Mouse (Mus musculus) midbrain, embryonic 11.5 days (tissue): ENCODE results near the gene Dmrtc1a. TPM values are rescaled to one million over a fixed set of nuclear protein-coding genes. Genes with fewer than 3 reads are reported as not detected.
"Not testable (repeated sequence)": the region's sequence is repeated elsewhere in the genome, so short reads cannot be mapped to it uniquely, and the experiment has no call there.

Source experiments
- ATAC-seq: fragments of 200-750 bp; cut with Nextera tagmentation; 2 replicates; pipeline ENCODE4 v1.8.0; 2017; ENCODE audit warnings: moderate TSS enrichment, moderate library complexity; ENCODE audit not compliant: low FRiP score
- DNase-seq: peaks from one replicate; pipeline ENCODE4 v3.0.0; 2015; ENCODE audit warnings: low spot score; ENCODE audit errors: missing footprints
- H3K27ac ChIP-seq: fragments of 300-500 bp; sonication (generic); 2 replicates; pipeline ENCODE4 v1.5.1; 2014; ENCODE audit warnings: low read depth, low read length
- H3K27me3 ChIP-seq: fragments of 300-500 bp; sonication (generic); 2 replicates; pipeline ENCODE4 v1.6.1; 2014; ENCODE audit warnings: mild to moderate bottlenecking, low read length, moderate library complexity, mixed read lengths; ENCODE audit not compliant: control insufficient read depth, insufficient read depth
- H3K36me3 ChIP-seq: fragments of 300-500 bp; sonication (generic); 2 replicates; pipeline ENCODE4 v1.6.1; 2014; ENCODE audit warnings: mild to moderate bottlenecking, low read length, moderate library complexity, mixed read lengths; ENCODE audit not compliant: control insufficient read depth, insufficient read depth
- H3K4me1 ChIP-seq: fragments of 300-500 bp; sonication (generic); 2 replicates; pipeline ENCODE4 v1.6.1; 2014; ENCODE audit warnings: low read length; ENCODE audit not compliant: control insufficient read depth, insufficient read depth
- H3K4me2 ChIP-seq: fragments of 300-500 bp; sonication (generic); 2 replicates; pipeline ENCODE4 v1.6.1; 2014; ENCODE audit warnings: mild to moderate bottlenecking, moderate library complexity
- H3K4me3 ChIP-seq: fragments of 300-500 bp; sonication (generic); 2 replicates; pipeline ENCODE4 v1.5.1; 2014; ENCODE audit warnings: low read depth, low read length
- H3K9ac ChIP-seq: fragments of 300-500 bp; sonication (generic); 2 replicates; pipeline ENCODE4 v1.6.1; 2014; ENCODE audit warnings: low read length
- H3K9me3 ChIP-seq: fragments of 300-500 bp; sonication (generic); 2 replicates; pipeline ENCODE4 v1.6.1; 2016; ENCODE audit warnings: low read length; ENCODE audit not compliant: control insufficient read depth
- WGBS: fragments of 180-500 bp; shearing (Covaris S2); extraction: QIAGEN DNeasy Blood & Tissue Kit; methylation state at CpG from one replicate; pipeline ENCODE4 v1.1.7; 2014; 5-methylcytosine and 5-hydroxymethylcytosine counted together
- polyA plus RNA-seq: library from polyadenylated mRNA; unstranded; fragments of >200 nt; fragmentation: Nextera tagmentation; extraction: Ambion mirVana; gene quantifications from 2 replicates; pipeline ENCODE4 v1.2.1, GENCODE M21; 2014

The Dmrtc1a gene
- 0.38 and 0.55 TPM in 2 replicates for polyA plus RNA-seq

DNA sequence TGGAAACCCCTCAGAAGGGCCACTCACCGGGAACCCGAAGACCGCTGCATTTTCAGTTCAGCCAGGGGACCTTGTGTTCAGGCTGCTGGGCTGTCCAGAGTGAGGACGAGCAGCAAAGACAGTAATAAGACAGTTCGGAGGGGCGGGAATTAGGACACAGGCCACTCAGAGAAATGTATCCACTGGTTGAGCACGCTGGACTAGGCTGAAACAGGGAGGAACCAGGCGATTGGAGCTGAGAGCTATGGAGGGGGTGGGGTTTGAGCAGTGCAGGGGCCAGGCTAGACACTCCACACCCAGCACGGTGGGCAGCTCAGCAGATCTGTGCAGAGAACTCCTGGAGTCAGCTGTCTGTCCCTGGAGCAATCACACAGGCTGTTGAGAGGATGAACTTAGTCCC is at the start of gene Dmrtc1a, which contains the start of gene 1700011M02Rik:
Dmrtc1a (minus strand) TSS at position 101 of the 400 bp plus-strand sequence.
1700011M02Rik (plus strand) TSS at position 319 of the 400 bp plus-strand sequence.
- H3K4me1 ChIP-seq, H3K9me3 ChIP-seq, H3K36me3 ChIP-seq, H3K4me2 ChIP-seq, H3K27ac ChIP-seq, H3K9ac ChIP-seq, ATAC-seq, H3K4me3 ChIP-seq, DNase-seq, H3K27me3 ChIP-seq: not testable (repeated sequence)
- WGBS: 82% methylated on average over 2 of the region's 9 CpGs

DNA sequence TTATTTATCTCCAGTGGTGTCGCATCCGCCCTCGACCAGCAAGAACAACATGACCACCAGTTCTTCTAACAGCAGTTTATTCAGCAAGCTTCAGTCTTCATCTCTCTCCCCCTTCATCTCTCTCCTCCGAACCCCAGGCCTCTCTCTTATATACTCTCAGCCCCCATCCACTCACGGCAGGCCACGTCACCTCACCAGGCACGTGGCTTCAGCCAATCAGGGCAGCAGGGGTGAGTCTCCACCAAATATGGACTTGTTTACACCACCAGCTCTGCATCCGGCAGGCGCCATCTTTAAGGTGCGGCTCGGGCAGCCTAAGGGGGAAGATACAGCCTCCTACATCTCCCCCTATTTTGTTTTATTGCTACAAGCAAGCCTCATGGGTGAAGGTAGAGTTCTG is 41.6 kb upstream of the Dmrtc1a start:
- H3K4me2 ChIP-seq, H3K9ac ChIP-seq, H3K4me3 ChIP-seq, DNase-seq, H3K36me3 ChIP-seq, H3K9me3 ChIP-seq, H3K27me3 ChIP-seq, H3K27ac ChIP-seq, ATAC-seq, H3K4me1 ChIP-seq: not testable (repeated sequence)
- 94% methylated on average over 11 of the region's 11 CpGs for WGBS

DNA sequence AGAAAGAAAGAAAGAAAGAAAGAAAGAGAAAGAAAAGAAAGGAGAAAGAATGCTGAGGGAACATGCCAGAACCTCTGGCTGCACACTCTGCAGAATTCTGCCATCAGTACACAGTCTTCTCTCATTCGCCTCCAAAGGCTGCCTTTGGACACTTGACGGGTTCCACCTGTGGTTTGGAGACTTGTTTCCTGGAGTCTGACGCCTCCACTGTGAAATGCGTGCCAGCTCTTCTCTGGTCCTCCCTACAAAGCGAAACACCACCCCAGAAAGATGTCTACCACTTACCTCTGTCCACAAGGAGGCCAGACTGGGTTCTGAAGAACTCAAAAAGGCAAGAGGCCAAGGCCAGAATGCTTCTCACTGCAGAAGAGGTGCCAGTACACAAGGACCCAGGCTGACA is 28.3 kb upstream of the Dmrtc1a start:
- ATAC-seq (no peak), DNase-seq (no peak)
- Histone ChIP-seq H3K27ac (no peak overlapping the region), H3K36me3 (no peaks in the 10 kb centered on the region), H3K9ac (no peak overlapping the region), H3K4me2 (no peak overlapping the region), H3K4me1 (no peaks in the 10 kb centered on the region), H3K4me3 (no peak overlapping the region), H3K27me3 (peaks cover 14% of the 10 kb centered on the region; the same call in 1 of the 2 replicates), H3K9me3 (no peaks in the 10 kb centered on the region)
- WGBS: 76% methylated on average over 5 of the region's 5 CpGs

DNA sequence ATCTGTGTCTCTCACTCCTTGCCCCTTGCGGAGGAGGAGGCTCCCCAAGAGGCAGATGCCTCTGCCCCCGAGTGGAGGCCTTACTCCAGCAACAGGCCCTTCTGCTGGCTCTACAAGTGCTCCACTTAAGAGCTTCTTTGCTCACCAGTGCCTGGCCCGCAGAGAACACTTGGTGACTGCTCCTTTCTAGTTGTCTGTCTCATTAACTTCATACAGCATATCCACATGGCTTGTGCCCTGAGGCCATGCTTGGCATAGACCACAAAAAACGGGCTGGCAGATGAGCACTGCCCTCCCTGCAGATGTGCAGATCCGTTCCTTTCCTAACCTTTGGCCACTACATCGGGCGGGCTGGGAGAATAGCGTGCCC is 25.9 kb upstream of the Dmrtc1a start:
- DNase-seq (peak; percentile 73), ATAC-seq (no peak)
- Histone ChIP-seq H3K9me3 (no peaks in the 10 kb centered on the region), H3K27ac (no peak overlapping the region), H3K4me2 (peak overlapping the region; percentile 57; the same call in 1 of the 2 replicates), H3K9ac (peak overlapping the region; percentile 64; the same call in 1 of the 2 replicates), H3K4me3 (peak overlapping the region; percentile 44), H3K4me1 (no peaks in the 10 kb centered on the region), H3K36me3 (no peaks in the 10 kb centered on the region), H3K27me3 (peaks cover 11% of the 10 kb centered on the region; the same call in 1 of the 2 replicates)
- 51% methylated on average over 8 of the region's 8 CpGs for WGBS

DNA sequence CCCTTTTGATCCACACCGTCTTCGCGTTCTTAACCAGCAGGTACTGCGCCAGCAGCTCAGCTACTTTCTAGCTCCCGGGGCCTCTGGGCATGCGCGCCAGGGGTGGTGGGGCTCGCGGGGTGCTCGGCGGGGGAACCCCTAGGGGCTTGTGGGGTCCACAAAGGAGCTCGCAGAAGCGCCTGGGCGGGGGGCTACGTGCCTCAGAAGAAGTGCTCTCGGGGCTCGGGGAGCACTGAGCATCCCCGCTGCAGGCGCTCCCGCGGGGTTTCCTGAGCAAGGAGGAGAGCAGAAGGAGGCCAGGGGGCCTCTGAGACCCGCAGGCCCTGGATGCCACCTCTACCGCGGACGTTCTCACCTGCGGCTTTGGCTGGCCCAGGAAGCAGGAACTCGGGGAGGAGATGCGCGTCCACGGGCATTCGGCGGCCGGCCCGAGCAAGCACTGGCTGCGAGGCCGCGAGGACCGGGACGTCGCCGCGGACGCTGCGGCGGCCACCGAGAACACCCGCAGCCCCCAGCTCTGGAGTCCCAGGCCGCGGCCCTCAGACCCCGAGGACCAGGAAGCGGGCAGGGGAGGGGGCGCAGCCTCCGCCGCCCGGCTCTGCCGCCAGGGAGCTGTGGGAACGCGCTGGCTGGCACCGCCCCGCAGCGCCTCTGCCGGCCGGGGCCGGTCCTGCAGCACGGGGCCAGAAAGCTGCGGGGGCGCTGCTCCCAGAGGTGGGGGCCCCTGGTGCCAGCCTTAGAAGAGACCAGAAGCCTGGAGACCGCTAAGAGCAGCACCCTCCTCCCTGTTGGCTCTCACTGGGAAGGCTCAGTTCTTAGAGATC is 25.3 kb upstream of the Dmrtc1a start:
- H3K9ac ChIP-seq: peak overlapping the region; percentile 64
- H3K27me3 ChIP-seq: peaks cover 11% of the 10 kb centered on the region; the same call in 1 of the 2 replicates
- peak overlapping the region; percentile 57 for H3K4me2 ChIP-seq
- no peaks in the 10 kb centered on the region for H3K9me3 ChIP-seq
- no peak overlapping the region for H3K27ac ChIP-seq
- peak; percentile 96 for DNase-seq
- peak; percentile 92 for ATAC-seq
- no peaks in the 10 kb centered on the region for H3K36me3 ChIP-seq
- 24% methylated on average over 34 of the region's 68 CpGs for WGBS
- no peaks in the 10 kb centered on the region for H3K4me1 ChIP-seq
- H3K4me3 ChIP-seq: peak overlapping the region; percentile 44

DNA sequence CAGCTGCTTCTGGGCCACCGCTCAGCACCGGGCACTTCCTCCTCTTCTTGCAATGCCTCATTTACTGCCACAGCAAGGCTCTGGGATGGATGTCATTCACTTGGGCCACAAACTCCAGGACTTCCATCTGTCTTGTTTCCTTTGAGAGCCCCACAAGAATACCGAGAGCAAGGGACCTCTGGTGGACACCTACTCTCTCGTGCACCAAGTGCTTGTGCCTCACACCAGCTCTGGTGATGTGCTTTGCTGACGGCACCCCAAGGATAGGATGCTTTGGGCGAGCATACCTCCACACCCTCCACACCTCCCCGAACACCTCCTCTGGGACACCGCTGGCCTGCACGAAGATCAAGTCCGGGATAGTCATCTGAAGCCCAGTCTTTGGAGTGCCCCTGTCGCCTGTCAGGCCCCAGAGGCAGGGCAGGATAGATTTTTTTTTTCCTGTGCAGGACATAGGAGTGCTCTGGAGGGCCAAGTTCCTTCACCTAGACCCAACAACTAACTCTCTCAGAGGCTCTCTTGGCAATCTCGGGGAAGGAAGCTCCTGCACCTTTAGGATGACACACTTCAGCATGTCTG is 24.6 kb upstream of the Dmrtc1a start:
- peak overlapping the region; percentile 44 for H3K4me3 ChIP-seq
- H3K4me1 ChIP-seq: no peaks in the 10 kb centered on the region
- H3K36me3 ChIP-seq: no peaks in the 10 kb centered on the region
- WGBS: 47% methylated on average over 12 of the region's 12 CpGs
- ATAC-seq: peak; percentile 18; the same call in 1 of the 2 replicates
- peak; percentile 82 for DNase-seq
- H3K4me2 ChIP-seq: peak overlapping the region; percentile 57
- no peaks in the 10 kb centered on the region for H3K9me3 ChIP-seq
- peaks cover 11% of the 10 kb centered on the region; the same call in 1 of the 2 replicates for H3K27me3 ChIP-seq
- no peak overlapping the region for H3K27ac ChIP-seq
- H3K9ac ChIP-seq: peak overlapping the region; percentile 64

DNA sequence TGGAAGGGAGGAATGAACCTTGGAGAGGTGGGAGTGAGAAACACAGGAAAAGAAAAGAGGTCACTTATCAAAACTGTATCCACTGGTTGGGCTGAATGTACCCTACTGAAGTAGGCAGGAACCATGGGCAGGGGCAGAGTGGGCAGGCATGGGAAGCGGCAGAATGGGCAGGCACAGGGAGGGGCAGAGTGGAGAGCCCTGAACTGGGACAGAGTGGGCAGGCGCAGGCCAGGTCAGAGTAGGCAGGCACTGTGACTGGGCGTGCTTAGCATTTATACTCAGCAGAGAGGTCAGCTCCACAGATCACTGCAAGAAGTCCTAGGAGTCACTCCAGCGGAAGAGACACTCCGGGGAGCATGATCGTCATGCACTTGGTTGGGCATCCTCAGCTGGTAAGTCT is 19.6 kb upstream of the Dmrtc1a start, which contains the start of gene 1700018G05Rik:
1700018G05Rik (plus strand) TSS at position 301 of the 400 bp plus-strand sequence.
- not testable (repeated sequence) for H3K4me3 ChIP-seq, ATAC-seq, H3K9ac ChIP-seq, DNase-seq, H3K4me1 ChIP-seq, H3K9me3 ChIP-seq, H3K27ac ChIP-seq, H3K27me3 ChIP-seq, H3K36me3 ChIP-seq, H3K4me2 ChIP-seq
- WGBS: 85% methylated on average over 6 of the region's 6 CpGs

DNA sequence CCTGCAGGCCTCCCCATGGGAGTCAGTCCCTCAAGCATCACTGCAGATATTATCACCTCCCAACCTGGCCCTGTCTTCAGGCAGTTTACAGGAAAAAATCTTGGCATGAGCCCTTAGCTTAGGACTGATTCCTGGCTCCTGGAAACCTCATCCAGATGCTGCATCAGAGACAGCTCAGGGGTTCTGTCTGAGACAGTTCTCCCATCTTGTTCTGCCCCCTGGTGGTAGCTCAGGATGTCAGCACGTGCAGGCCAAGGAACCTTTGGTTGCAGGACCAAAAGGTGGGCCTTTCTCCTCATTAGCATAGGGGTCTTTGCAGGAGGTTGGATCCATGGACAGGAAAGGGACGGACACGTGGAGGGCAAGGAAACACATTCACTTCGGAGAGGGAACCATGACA is 18.2 kb upstream of the Dmrtc1a start:
- not testable (repeated sequence) for H3K9ac ChIP-seq, H3K36me3 ChIP-seq, DNase-seq, H3K27ac ChIP-seq, H3K9me3 ChIP-seq, H3K4me1 ChIP-seq, H3K4me2 ChIP-seq, H3K4me3 ChIP-seq, H3K27me3 ChIP-seq
- ATAC-seq: peak; percentile 58; the same call in 1 of the 2 replicates
- 32% methylated on average over 4 of the region's 4 CpGs for WGBS

DNA sequence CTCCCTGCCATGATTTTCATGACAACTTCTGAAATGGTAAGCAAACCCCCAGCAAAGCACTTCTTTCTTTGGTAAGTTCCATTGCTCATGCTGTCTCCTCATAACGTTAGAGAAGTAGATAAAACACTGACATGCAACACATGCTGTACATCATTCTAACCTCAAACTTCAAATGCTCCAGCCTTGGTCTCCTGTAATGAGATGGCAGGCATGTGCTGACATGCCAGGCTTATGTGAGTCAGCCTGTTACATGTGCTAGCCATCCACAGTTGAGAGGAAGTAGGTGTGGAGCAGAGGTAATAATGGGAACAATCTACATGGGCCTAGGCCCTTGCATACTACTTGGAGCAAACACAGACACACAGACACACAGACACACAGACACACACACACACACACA is 6.3 kb upstream of the Dmrtc1a start:
- ATAC-seq, H3K27me3 ChIP-seq, DNase-seq: not testable (repeated sequence)

More for the DNA sequence above, 6.3 kb upstream of the Dmrtc1a start:
- H3K4me3 ChIP-seq, H3K9ac ChIP-seq, H3K36me3 ChIP-seq, H3K27ac ChIP-seq, H3K9me3 ChIP-seq, H3K4me2 ChIP-seq, H3K4me1 ChIP-seq: not testable (repeated sequence)
- 76% methylated on average over 1 of the region's 1 CpGs for WGBS
